Mouse (Mus musculus): ENCODE data around the gene Olfr992. TPM values are rescaled to one million over a fixed set of nuclear protein-coding genes. Genes with fewer than 3 reads are reported as not detected.
"Not testable (repeated sequence)": the region's sequence is repeated elsewhere in the genome, so short reads cannot be mapped to it uniquely, and the experiment has no call there.

Olfr992 gene
- not detected in 2 replicates for total RNA-seq (2017)

GRCm38 (mm10) chr2:85409369-85409768, at the start of gene Olfr992:
Olfr992 (minus strand) TSS chr2:85409469.
- ATAC-seq (replicated peaks in 1 of 2; ENCODE audit: insufficient read depth in 1 of 2, low FRiP score in 2 of 2, low TSS enrichment in 1 of 2, low read depth in 1 of 2, poor library complexity in 2 of 2, severe bottlenecking in 2 of 2): no peak

DNA sequence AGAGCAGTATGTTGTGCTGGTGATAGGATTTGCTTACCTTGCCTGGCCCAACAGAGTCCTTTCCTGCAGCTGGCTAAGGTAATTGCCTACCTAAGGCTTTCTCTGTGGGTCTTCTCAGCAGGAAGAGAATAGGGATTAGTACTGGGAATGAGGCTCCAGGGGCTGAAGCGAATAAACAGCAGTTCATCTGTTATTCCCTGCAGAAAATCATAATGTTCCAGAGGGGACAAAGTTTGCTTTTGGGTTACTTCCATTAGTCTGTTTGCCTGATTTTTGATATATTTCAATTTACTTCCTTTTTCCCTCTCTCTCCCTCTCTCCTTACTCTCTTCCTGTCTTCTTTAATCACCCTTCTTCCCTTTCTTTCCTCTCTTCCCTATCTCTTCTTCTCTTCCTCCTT, 34.3 kb upstream of the Olfr992 start, which contains the start of gene Olfr995:
Gene Olfr995, minus strand, starts transcription at position 101 of the 400 bp plus-strand sequence.
- no peak for ATAC-seq (replicated peaks in 1 of 2; ENCODE audit: insufficient read depth in 1 of 2, low FRiP score in 2 of 2, low TSS enrichment in 1 of 2, low read depth in 1 of 2, poor library complexity in 2 of 2, severe bottlenecking in 2 of 2)

DNA sequence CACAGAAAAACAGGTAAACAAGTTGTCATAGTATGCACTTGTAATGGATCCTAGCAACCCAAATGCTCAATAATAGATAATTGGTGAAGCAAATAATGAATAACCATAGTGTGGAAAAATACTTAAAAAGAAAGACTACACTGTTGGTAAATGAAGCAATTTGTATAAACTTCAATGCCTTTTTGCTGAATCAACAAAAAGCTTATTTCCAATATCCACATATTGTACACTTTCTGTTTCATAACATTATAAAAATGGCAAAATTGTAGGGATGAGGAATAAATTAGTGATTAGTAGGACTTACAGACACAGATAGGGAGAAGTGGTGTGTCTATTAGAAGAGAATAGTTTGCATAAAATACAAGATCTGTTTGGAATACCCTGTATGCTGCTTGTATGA, 33.3 kb upstream of the Olfr992 start:
- ATAC-seq (replicated peaks in 1 of 2; ENCODE audit: insufficient read depth in 1 of 2, low FRiP score in 2 of 2, low TSS enrichment in 1 of 2, low read depth in 1 of 2, poor library complexity in 2 of 2, severe bottlenecking in 2 of 2): no peak

GRCm38 (mm10) chr2:85436351-85436750, 27.1 kb upstream of the Olfr992 start, which contains the start of gene Olfr994:
Olfr994 (minus strand) TSS chr2:85436451.
- no peak for ATAC-seq (replicated peaks in 1 of 2; ENCODE audit: insufficient read depth in 1 of 2, low FRiP score in 2 of 2, low TSS enrichment in 1 of 2, low read depth in 1 of 2, poor library complexity in 2 of 2, severe bottlenecking in 2 of 2)

- no peak for ATAC-seq (replicated peaks in 1 of 2; ENCODE audit: insufficient read depth in 1 of 2, low FRiP score in 2 of 2, low TSS enrichment in 1 of 2, low read depth in 1 of 2, poor library complexity in 2 of 2, severe bottlenecking in 2 of 2)
These were observed 16.6 kb upstream of the Olfr992 start for GRCm38 (mm10) chr2:85425893-85426292.

DNA sequence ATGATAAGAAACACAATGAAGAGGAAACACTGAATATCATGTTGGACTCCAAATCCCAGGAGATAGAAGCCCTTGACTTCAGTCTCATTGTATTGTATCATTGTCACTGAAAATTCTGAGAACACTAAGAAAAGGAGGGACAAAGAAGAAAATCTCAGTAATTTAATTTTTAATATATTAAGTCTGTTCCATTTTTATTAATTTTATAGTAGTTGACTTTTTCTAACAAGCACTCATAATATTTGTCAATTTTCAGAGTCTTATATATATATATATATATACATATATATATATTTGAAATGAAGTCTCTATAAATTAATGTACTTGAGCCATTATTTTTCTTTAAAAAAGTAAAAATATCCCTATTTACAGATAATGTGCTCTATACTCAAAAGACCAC, 5.5 kb upstream of the Olfr992 start, which contains the start of gene Olfr993:
Gene Olfr993, minus strand, starts transcription at position 101 of the 400 bp plus-strand sequence.
- ATAC-seq (replicated peaks in 1 of 2; ENCODE audit: insufficient read depth in 1 of 2, low FRiP score in 2 of 2, low TSS enrichment in 1 of 2, low read depth in 1 of 2, poor library complexity in 2 of 2, severe bottlenecking in 2 of 2): no peak

DNA sequence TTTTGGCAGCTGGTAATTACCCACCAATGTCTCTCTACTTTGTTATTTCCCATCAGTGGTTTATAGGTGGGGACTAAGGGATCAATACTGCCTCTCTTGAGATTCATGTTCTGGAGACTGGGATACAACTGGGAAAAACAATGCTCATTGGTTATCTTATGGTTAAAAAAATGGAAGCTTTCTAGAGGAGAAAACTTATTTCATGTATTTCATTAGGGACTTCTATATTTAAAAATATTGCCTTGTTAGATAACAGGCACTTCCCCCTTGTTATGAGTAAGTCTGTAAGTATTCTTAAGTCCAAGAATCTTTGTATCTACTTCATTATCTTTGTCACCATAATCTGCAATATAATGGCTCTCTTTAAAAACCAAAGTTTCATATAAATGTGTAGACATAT, 46.1 kb downstream of the Olfr992 start, which contains the start of gene Olfr988:
Gene Olfr988, minus strand, starts transcription at position 101 of the 400 bp plus-strand sequence.
- ATAC-seq (replicated peaks in 1 of 2; ENCODE audit: insufficient read depth in 1 of 2, low FRiP score in 2 of 2, low TSS enrichment in 1 of 2, low read depth in 1 of 2, poor library complexity in 2 of 2, severe bottlenecking in 2 of 2): not testable (repeated sequence)

Other genes starting within 250 kb of the Olfr992 start
- not detected in 2 replicates for gene Lrrc55, start 212.3 kb downstream of the Olfr992 start, total RNA-seq (2017)
- not detected in 2 replicates for gene Olfr987, start 70.2 kb downstream of the Olfr992 start, total RNA-seq (2017)
- gene Olfr988, start 46.2 kb downstream of the Olfr992 start, total RNA-seq (2017): not detected in 2 replicates
- not detected in 2 replicates for gene Olfr993, start 5.4 kb upstream of the Olfr992 start, total RNA-seq (2017)
- gene Olfr994, start 27.0 kb upstream of the Olfr992 start, total RNA-seq (2017): not detected in 2 replicates
- gene Olfr995, start 34.2 kb upstream of the Olfr992 start, total RNA-seq (2017): not detected in 2 replicates
- not detected in 2 replicates for gene 4833423E24Rik, start 109.6 kb upstream of the Olfr992 start, total RNA-seq (2017)
- not detected in 2 replicates for gene Olfr996, start 169.7 kb upstream of the Olfr992 start, total RNA-seq (2017)
- gene Olfr998, start 179.5 kb upstream of the Olfr992 start, total RNA-seq (2017): not detected in 2 replicates
- not detected in 2 replicates for gene Olfr1000, start 202.4 kb upstream of the Olfr992 start, total RNA-seq (2017)
- not detected in 2 replicates for gene Olfr1002, start 241.2 kb upstream of the Olfr992 start, total RNA-seq (2017)